Mouse (Mus musculus) testis, adult 2 months (tissue): ENCODE measurements at regions not wholly inside any gene's neighbourhood (a gene's known extent, or its start where the extent isn't known, plus 50 kb on each side); places are given as distances from the start of the nearest gene placed in this dataset.

ENCODE experiments used
- H3K27ac ChIP-seq: fragments of 200-500 bp; 2 replicates; pipeline ENCODE4 v1.5.1; 2012; ENCODE audit warnings: low read depth, low read length; ENCODE audit not compliant: control insufficient read depth, insufficient read depth
- H3K27me3 ChIP-seq: fragments of 200-500 bp; 2 replicates; pipeline ENCODE4 v1.6.1; 2012; ENCODE audit warnings: mild to moderate bottlenecking, low read length, moderate library complexity; ENCODE audit not compliant: control insufficient read depth, insufficient read depth
- H3K36me3 ChIP-seq: fragments of 200-500 bp; 2 replicates; pipeline ENCODE4 v1.6.1; 2012; ENCODE audit warnings: mild to moderate bottlenecking, low read length; ENCODE audit not compliant: control insufficient read depth, insufficient read depth
- H3K4me1 ChIP-seq: fragments of 200-500 bp; 2 replicates; pipeline ENCODE4 v1.6.1; 2012; ENCODE audit warnings: low read length; ENCODE audit not compliant: control insufficient read depth, insufficient read depth
- H3K4me3 ChIP-seq: fragments of 200-500 bp; 2 replicates; pipeline ENCODE4 v1.5.1; 2012; ENCODE audit warnings: low read depth, mild to moderate bottlenecking, low read length, moderate library complexity, mixed read lengths; ENCODE audit not compliant: control insufficient read depth
- CTCF ChIP-seq: fragments of 200-500 bp; IDR thresholded peaks from 2 replicates; pipeline ENCODE4 v1.5.1; 2012; ENCODE audit warnings: low read depth, mild to moderate bottlenecking, inconsistent platforms, low read length, moderate library complexity; ENCODE audit not compliant: control insufficient read depth, insufficient read depth, insufficient replicate concordance
- POLR2A ChIP-seq: fragments of 200-500 bp; IDR thresholded peaks from 2 replicates; pipeline ENCODE4 v1.6.1; 2012; ENCODE audit warnings: low read depth, mild to moderate bottlenecking, inconsistent platforms, low read length, moderate library complexity; ENCODE audit not compliant: control insufficient read depth

DNA sequence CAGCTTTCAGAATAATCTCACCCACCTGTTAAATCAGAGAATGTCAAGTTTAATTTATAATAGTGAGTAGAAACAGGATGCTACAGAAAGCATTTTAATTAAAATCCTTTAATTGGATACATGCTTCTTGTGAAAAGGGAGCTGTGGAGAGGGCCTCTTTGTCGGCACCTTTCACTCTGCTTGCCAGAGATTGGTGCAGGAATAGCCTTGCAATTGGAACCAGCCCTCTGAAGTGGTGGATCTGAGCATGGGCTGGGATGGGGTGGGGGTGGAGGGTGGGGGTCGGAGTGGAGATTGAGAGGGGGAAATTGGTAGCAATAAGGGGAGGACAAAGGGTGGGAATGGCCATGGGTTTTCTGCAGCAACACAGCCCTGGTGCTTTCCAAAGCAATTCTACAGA lies 207.2 kb downstream of the Tbx15 start:
- Histone ChIP-seq H3K36me3 (no peaks in the 10 kb centered on the region), H3K27ac (no peak overlapping the region), H3K27me3 (no peaks in the 10 kb centered on the region), H3K4me3 (no peak overlapping the region), H3K4me1 (no peaks in the 10 kb centered on the region)
- no peak for TF ChIP-seq POLR2A
- no peak for TF ChIP-seq CTCF

DNA sequence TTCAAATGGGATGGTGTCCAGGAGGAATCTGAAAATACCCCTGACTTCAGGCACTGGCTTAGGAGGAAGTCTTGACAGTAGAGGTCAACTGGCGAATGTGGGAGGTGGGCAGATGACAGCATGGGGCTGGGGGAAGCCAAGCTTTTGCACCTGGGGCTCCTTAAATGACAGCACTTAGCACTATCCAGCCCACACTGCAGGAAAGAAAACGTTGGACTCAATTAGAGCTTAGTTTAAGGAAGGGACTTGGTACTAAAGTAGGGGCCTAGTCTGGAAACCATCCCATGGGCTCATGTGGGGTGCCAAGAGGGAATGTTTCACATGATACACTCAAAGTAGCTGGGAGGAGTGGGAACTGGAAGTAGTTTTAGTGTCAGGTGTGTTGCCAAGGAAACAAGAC lies 207.6 kb downstream of the Tbx15 start:
- Histone ChIP-seq H3K27me3 (no peaks in the 10 kb centered on the region), H3K4me3 (no peak overlapping the region), H3K4me1 (no peaks in the 10 kb centered on the region), H3K36me3 (no peaks in the 10 kb centered on the region), H3K27ac (no peak overlapping the region)
- no peak for TF ChIP-seq CTCF
- no peak for TF ChIP-seq POLR2A

DNA sequence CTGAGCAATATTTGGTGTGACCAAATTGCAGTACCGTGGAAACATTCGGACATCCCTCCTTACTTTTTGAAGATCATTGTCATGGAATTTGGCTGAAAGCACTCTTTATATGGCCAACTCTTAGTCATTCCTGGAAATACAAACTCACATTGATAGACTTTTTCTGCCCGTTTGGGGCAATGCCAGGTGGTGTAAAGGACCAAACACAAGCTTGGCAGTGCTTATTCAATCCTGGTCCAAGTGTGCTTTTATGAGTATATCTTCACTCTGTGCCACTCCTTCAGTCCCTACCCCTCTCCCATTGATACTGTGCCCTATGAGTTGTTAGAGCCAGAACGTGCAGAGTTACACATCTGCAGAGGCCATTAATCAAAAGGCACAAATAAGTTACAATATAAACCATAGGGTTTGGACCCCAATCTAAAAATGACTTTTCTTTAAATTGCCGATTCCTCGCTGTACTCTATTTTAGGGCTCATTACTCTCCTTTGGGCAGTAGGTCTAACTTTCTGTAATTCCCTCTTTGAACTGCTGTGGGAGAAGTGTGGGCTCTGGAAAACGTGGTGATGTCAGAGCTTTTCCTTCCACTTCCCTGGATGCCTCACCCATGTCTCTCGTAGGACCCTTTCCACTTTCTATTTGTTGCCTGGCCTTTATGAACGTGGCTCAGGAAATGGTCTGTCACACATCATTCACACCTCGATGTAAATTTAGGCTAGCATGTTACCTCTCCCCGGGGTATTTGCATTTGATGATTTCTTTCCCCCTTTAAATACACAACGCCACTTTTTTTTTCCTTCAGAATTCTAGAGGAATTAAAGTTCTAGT lies 219.1 kb downstream of the Tbx15 start:
- Histone ChIP-seq H3K27me3 (no peaks in the 10 kb centered on the region), H3K4me1 (no peaks in the 10 kb centered on the region), H3K36me3 (no peaks in the 10 kb centered on the region), H3K27ac (no peak overlapping the region), H3K4me3 (no peak overlapping the region)
- no peak for TF ChIP-seq CTCF
- TF ChIP-seq POLR2A = no peak

DNA sequence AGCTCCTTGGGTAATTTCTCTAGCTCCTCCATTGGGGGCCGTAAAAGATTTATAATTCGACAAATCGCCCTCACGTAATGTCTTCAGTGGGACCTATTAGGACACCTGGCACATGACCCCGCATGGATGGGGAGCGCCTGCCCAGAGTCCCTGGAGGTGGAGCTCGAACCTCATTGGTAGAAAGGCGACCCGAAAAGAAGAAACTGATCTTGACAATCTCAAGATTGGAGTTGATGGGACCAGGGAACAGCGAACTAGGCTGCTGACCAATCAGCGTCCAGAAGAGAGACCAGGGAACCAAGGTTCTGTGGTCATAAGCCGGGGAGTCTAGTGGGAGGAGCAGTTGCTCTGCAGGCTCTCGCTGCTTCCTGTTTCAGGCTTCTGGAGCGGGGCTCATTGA lies 259.8 kb downstream of the Tbx15 start:
- peaks cover 4% of the 10 kb centered on the region for H3K4me1 ChIP-seq
- H3K4me3 ChIP-seq = peak overlapping the region; percentile 3
- no peaks in the 10 kb centered on the region for H3K36me3 ChIP-seq
- no peaks in the 10 kb centered on the region for H3K27me3 ChIP-seq
- H3K27ac ChIP-seq = no peak overlapping the region
- TF ChIP-seq POLR2A = no peak
- TF ChIP-seq CTCF = no peak

DNA sequence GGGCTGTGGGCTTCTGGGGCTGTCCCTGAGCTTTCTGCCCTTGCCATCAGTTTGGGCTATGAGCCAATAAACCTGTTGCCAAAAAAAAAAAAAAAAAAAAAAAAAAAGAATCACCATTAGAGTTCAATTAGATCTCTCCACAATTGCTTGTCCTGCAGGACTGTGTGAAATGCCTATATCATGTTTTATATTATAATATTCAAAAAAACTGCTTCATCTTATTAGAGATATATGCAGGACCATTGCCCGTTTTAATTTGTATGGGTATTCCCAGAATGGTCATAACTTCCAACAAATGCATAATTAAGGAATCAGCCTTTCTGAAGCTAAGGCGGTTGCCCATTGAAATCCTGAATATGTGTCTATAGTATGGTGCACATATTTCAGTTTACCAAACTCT lies 264.6 kb downstream of the Tbx15 start:
- TF ChIP-seq CTCF (no peak), POLR2A (no peak)
- Histone ChIP-seq H3K27ac (no peak overlapping the region), H3K36me3 (no peaks in the 10 kb centered on the region), H3K4me3 (no peak overlapping the region), H3K4me1 (peaks cover 4% of the 10 kb centered on the region), H3K27me3 (no peaks in the 10 kb centered on the region)

DNA sequence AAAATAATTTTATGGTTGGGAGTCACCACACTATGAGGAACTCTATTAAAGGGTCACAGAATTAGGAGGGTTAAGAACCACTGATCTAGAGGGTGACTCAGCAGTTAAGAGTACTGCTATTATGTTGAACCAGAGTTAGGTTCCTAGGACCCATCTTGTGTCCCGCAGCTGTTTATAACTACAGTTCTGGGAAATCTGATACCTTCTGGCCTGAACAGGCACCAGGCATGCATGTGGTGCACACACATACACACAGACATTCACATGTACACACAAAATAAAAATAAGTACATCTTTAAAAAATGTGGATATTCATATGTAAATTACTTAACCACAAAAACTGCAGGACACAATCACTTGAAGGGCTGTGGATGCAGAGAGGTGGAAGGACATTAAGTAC lies 272.1 kb downstream of the Tbx15 start:
- Histone ChIP-seq H3K36me3 (no peaks in the 10 kb centered on the region), H3K27me3 (no peaks in the 10 kb centered on the region), H3K4me3 (no peak overlapping the region), H3K4me1 (no peaks in the 10 kb centered on the region), H3K27ac (no peak overlapping the region)
- TF ChIP-seq CTCF (no peak), POLR2A (no peak)

DNA sequence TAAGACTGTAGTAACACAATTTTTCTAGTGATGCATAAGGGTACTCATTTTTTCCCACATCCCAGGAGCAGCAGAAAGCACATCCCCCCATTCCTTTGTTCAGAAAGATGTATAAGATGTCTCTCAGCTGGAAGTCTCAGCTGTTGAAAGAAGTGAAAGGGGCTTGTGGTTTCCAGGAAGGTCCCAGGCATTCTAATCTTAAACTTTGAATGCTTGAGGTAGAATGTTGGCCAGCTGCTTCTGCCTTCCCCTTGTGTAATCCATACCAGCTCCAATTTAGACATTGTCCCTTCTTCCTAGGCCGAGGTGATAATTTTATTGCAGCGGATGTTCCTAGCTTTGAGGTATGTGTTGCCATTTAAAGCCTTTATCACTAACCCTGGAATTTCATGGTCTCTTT lies 272.8 kb downstream of the Tbx15 start:
- Histone ChIP-seq H3K4me1 (no peaks in the 10 kb centered on the region), H3K36me3 (no peaks in the 10 kb centered on the region), H3K27me3 (no peaks in the 10 kb centered on the region), H3K27ac (no peak overlapping the region), H3K4me3 (no peak overlapping the region)
- TF ChIP-seq CTCF (no peak), POLR2A (no peak)
